Comparison of ENCODE assay signal across 8 mouse cellular contexts in genomic region chr16:13940139-13940846, GRCm38 (mm10). TPM values are rescaled to one million over a fixed set of nuclear protein-coding genes. Genes with fewer than 3 reads are reported as not detected.
DNase-seq lines count a peak whose midpoint lies in the region; ATAC-seq and TF ChIP-seq lines count a peak whose summit lies in the region.

No protein-coding gene starts in this region.

- peak overlapping the region; percentile 66 for H3K9ac ChIP-seq in forebrain, embryonic 12.5 days
- H3K9ac ChIP-seq in liver, embryonic 15.5 days = no peak overlapping the region

- peak; percentile 98 for ATAC-seq in forebrain, embryonic 12.5 days (ENCODE audit: low FRiP score)
- peak; percentile 58; the same call in 1 of the 2 replicates for ATAC-seq in liver, embryonic 15.5 days (ENCODE audit: insufficient read depth)

- no peak overlapping the region for H3K27ac ChIP-seq in forebrain, embryonic 12.5 days
- H3K27ac ChIP-seq in hindbrain, embryonic 10.5 days = peak overlapping the region; percentile 71
- peak overlapping the region; percentile 89 for H3K27ac ChIP-seq in layer of hippocampus, adult 2 months
- H3K27ac ChIP-seq in liver, embryonic 15.5 days (replicated peaks) = no peak overlapping the region

- TF ChIP-seq CTCF in layer of hippocampus, adult 2 months (conservative IDR thresholded peaks at IDR 0.05) = no peak

- peaks cover 9% of the 10 kb centered on the region for H3K4me1 ChIP-seq in forebrain, embryonic 12.5 days
- peaks cover 17% of the 10 kb centered on the region for H3K4me1 ChIP-seq in hindbrain, embryonic 10.5 days (replicated peaks)
- H3K4me1 ChIP-seq in liver, embryonic 15.5 days (replicated peaks) = no peaks in the 10 kb centered on the region

- H3K36me3 ChIP-seq in forebrain, embryonic 12.5 days (replicated peaks) = no peaks in the 10 kb centered on the region
- H3K36me3 ChIP-seq in hindbrain, embryonic 10.5 days = no peaks in the 10 kb centered on the region
- H3K36me3 ChIP-seq in liver, embryonic 15.5 days (replicated peaks) = no peaks in the 10 kb centered on the region

- peak; percentile 33 for DNase-seq in urinary bladder, adult 2 months (ENCODE audit: low spot score)
- no peak for DNase-seq in urinary bladder, postnatal 10 days (ENCODE audit: low spot score)
- peak; percentile 74 for DNase-seq in hindbrain, embryonic 10.5 days (ENCODE audit: low spot score)
- DNase-seq in layer of hippocampus, adult 2 months (ENCODE audit: low spot score in 2 of 2) = peak; percentile 82 to 88
- peak; percentile 7 for DNase-seq in ovary, adult 18-20 months (ENCODE audit: low spot score)
- no peak for DNase-seq in thymus, postnatal 14 days

- WGBS in forebrain, embryonic 12.5 days = 5% methylated on average over 28 of the region's 28 CpGs
- 3% methylated on average over 28 of the region's 28 CpGs for WGBS in hindbrain, embryonic 10.5 days
- 7% methylated on average over 28 of the region's 28 CpGs for WGBS in liver, embryonic 15.5 days (ENCODE audit: insufficient replicate concordance)

- peaks cover 20% of the 10 kb centered on the region for H3K27me3 ChIP-seq in forebrain, embryonic 12.5 days
- peaks cover 14% of the 10 kb centered on the region for H3K27me3 ChIP-seq in hindbrain, embryonic 10.5 days (ENCODE audit: insufficient read depth, poor library complexity, severe bottlenecking)
- H3K27me3 ChIP-seq in liver, embryonic 15.5 days = peaks cover 28% of the 10 kb centered on the region

- H3K4me3 ChIP-seq in forebrain, embryonic 12.5 days (replicated peaks) = peak overlapping the region; percentile 69
- H3K4me3 ChIP-seq in hindbrain, embryonic 10.5 days = peak overlapping the region; percentile 73
- peak overlapping the region; percentile 98 for H3K4me3 ChIP-seq in layer of hippocampus, adult 2 months
- peak overlapping the region; percentile 50 for H3K4me3 ChIP-seq in liver, embryonic 15.5 days (replicated peaks)

- H3K4me2 ChIP-seq in forebrain, embryonic 12.5 days = peak overlapping the region; percentile 99
- H3K4me2 ChIP-seq in liver, embryonic 15.5 days = peak overlapping the region; percentile 68

- H3K9me3 ChIP-seq in forebrain, embryonic 12.5 days = no peaks in the 10 kb centered on the region
- no peaks in the 10 kb centered on the region for H3K9me3 ChIP-seq in hindbrain, embryonic 10.5 days
- H3K9me3 ChIP-seq in liver, embryonic 15.5 days (replicated peaks) = no peaks in the 10 kb centered on the region

RNA-seq across cellular contexts. Expression of gene Mpv17l, which starts 37.3 kb away (rescaled TPM):
- polyA plus RNA-seq in urinary bladder, adult 2 months (2012; rRNA removed) = 3.9 TPM in 2 replicates
- polyA plus RNA-seq in forebrain, embryonic 12.5 days (2016; fragmentation: Nextera tagmentation; extraction: Ambion mirVana) = 3.6 and 4.7 TPM in 2 replicates
- 3.3 and 4.6 TPM in 2 replicates for polyA plus RNA-seq in hindbrain, embryonic 10.5 days (2016; fragmentation: Nextera tagmentation; extraction: Ambion mirVana)
- total RNA-seq in layer of hippocampus, adult 2 months (2021) = 10 to 100 TPM; 67.5 to 71.3 TPM
- 1.5 and 1.9 TPM in 2 replicates for polyA plus RNA-seq in liver, embryonic 15.5 days (2015; fragmentation: Nextera tagmentation; extraction: Ambion mirVana)

RNA-seq across cellular contexts. Expression of gene Pdxdc1, which starts 37.4 kb away (rescaled TPM):
- polyA plus RNA-seq in urinary bladder, adult 2 months (2012; rRNA removed) = 80.6 and 108 TPM in 2 replicates
- polyA plus RNA-seq in forebrain, embryonic 12.5 days (2016; fragmentation: Nextera tagmentation; extraction: Ambion mirVana) = 67.7 and 72.1 TPM in 2 replicates
- polyA plus RNA-seq in hindbrain, embryonic 10.5 days (2016; fragmentation: Nextera tagmentation; extraction: Ambion mirVana) = 68.7 and 71.7 TPM in 2 replicates
- 10 to 100 TPM; 72.8 to 74.1 TPM for total RNA-seq in layer of hippocampus, adult 2 months (2021)
- 23.8 and 26.2 TPM in 2 replicates for polyA plus RNA-seq in liver, embryonic 15.5 days (2015; fragmentation: Nextera tagmentation; extraction: Ambion mirVana)

RNA-seq across cellular contexts. Expression of gene 2900011O08Rik, which starts 46.1 kb away (rescaled TPM):
- polyA plus RNA-seq in urinary bladder, adult 2 months (2012; rRNA removed) = 0.17 and 0.25 TPM in 2 replicates
- 40.9 and 45.5 TPM in 2 replicates for polyA plus RNA-seq in forebrain, embryonic 12.5 days (2016; fragmentation: Nextera tagmentation; extraction: Ambion mirVana)
- polyA plus RNA-seq in hindbrain, embryonic 10.5 days (2016; fragmentation: Nextera tagmentation; extraction: Ambion mirVana) = 9.3 and 22.4 TPM in 2 replicates
- total RNA-seq in layer of hippocampus, adult 2 months (2021) = 100 to 1,000 TPM; 248 to 261 TPM
- 0.05 and 0.09 TPM in 2 replicates for polyA plus RNA-seq in liver, embryonic 15.5 days (2015; fragmentation: Nextera tagmentation; extraction: Ambion mirVana)

RNA-seq across cellular contexts. Expression of gene Ifitm7, which starts 46.4 kb away (rescaled TPM):
- not detected in 2 replicates for polyA plus RNA-seq in urinary bladder, adult 2 months (2012; rRNA removed)
- 0.88 and 1.5 TPM in 2 replicates for polyA plus RNA-seq in forebrain, embryonic 12.5 days (2016; fragmentation: Nextera tagmentation; extraction: Ambion mirVana)
- polyA plus RNA-seq in hindbrain, embryonic 10.5 days (2016; fragmentation: Nextera tagmentation; extraction: Ambion mirVana) = 0.54 and 1.4 TPM in 2 replicates
- total RNA-seq in layer of hippocampus, adult 2 months (2021) = 1 to 10 TPM; 1.8 to 2.4 TPM
- not detected in 2 replicates for polyA plus RNA-seq in liver, embryonic 15.5 days (2015; fragmentation: Nextera tagmentation; extraction: Ambion mirVana)

Comparison
In these comparisons a context has a peak if more than half of its experiments do, and no peak if none do; other contexts are left out.
1. DNase-seq: peak in urinary bladder, adult 2 months (single experiment), hindbrain, embryonic 10.5 days (single experiment), layer of hippocampus, adult 2 months (2 of 2) and ovary, adult 18-20 months (single experiment); none in urinary bladder, postnatal 10 days (single experiment) and thymus, postnatal 14 days (single experiment).
2. H3K27ac ChIP-seq: peak in hindbrain, embryonic 10.5 days (single experiment) and layer of hippocampus, adult 2 months (single experiment); none in forebrain, embryonic 12.5 days (single experiment) and liver, embryonic 15.5 days (single experiment).
3. Peak in every context shown above with its lines, with median percentiles within 50 percentile points of each other: H3K4me3 ChIP-seq.